Mouse (Mus musculus) neural tube, embryonic 14.5 days (tissue): ENCODE data around the gene Znrf3. TPM values are rescaled to one million over a fixed set of nuclear protein-coding genes. Genes with fewer than 3 reads are reported as not detected.

Experiments
- ATAC-seq: fragments of 200-750 bp; cut with Nextera tagmentation; 2 replicates; pipeline ENCODE4 v1.8.0; 2017; ENCODE audit warnings: low read depth, mild to moderate bottlenecking, moderate TSS enrichment, moderate library complexity
- H3K27ac ChIP-seq: fragments of 300-500 bp; sonication (generic); 2 replicates; pipeline ENCODE4 v1.5.1; 2014; ENCODE audit warnings: low read depth, mild to moderate bottlenecking, control low read depth, low read length, moderate library complexity, mixed read lengths
- H3K27me3 ChIP-seq: fragments of 300-500 bp; sonication (generic); 2 replicates; pipeline ENCODE4 v1.6.1; 2014; ENCODE audit warnings: low read length; ENCODE audit not compliant: control insufficient read depth, insufficient read depth
- H3K36me3 ChIP-seq: fragments of 300-500 bp; sonication (generic); 2 replicates; pipeline ENCODE4 v1.6.1; 2014; ENCODE audit warnings: low read length, mixed read lengths; ENCODE audit not compliant: control insufficient read depth, insufficient read depth
- H3K4me1 ChIP-seq: fragments of 300-500 bp; sonication (generic); 2 replicates; pipeline ENCODE4 v1.6.1; 2014; ENCODE audit warnings: low read length; ENCODE audit not compliant: control insufficient read depth, insufficient read depth
- H3K4me2 ChIP-seq: fragments of 300-500 bp; sonication (generic); 2 replicates; pipeline ENCODE4 v1.6.1; 2014; ENCODE audit warnings: mild to moderate bottlenecking, low read depth, low read length, control low read depth
- H3K4me3 ChIP-seq: fragments of 300-500 bp; sonication (generic); 2 replicates; pipeline ENCODE4 v1.5.1; 2014; ENCODE audit warnings: low read depth, low read length, control low read depth, mixed read lengths
- H3K9ac ChIP-seq: fragments of 300-500 bp; sonication (generic); replicated peaks from 2 replicates; pipeline ENCODE4 v1.6.1; 2014; ENCODE audit warnings: low read depth, mild to moderate bottlenecking, control low read depth, low read length, mixed read lengths
- H3K9me3 ChIP-seq: fragments of 300-500 bp; sonication (generic); 2 replicates; pipeline ENCODE4 v1.6.1; 2016; ENCODE audit warnings: low read length; ENCODE audit not compliant: control insufficient read depth
- WGBS: fragments of 180-500 bp; shearing (Covaris S2); extraction: QIAGEN DNeasy Blood & Tissue Kit; methylation state at CpG from one replicate; pipeline ENCODE4 v1.1.7; 2014; 5-methylcytosine and 5-hydroxymethylcytosine counted together
- polyA plus RNA-seq: library from polyadenylated mRNA; unstranded; fragments of >200 nt; fragmentation: Nextera tagmentation; extraction: Ambion mirVana; gene quantifications from 2 replicates; pipeline ENCODE4 v1.2.1, GENCODE M21; 2014

Znrf3 gene
- polyA plus RNA-seq, 1 experiment from 2014 or later: 9.6 TPM

GRCm38 (mm10) chr11:5381226-5381625, 63.4 kb downstream of the Znrf3 start:
- no peak overlapping the region for H3K27ac ChIP-seq
- no peak for ATAC-seq
- no peaks in the 10 kb centered on the region for H3K4me1 ChIP-seq
- H3K4me3 ChIP-seq: no peak overlapping the region
- H3K27me3 ChIP-seq: no peaks in the 10 kb centered on the region
- H3K9ac ChIP-seq: no peak overlapping the region
- no peaks in the 10 kb centered on the region for H3K9me3 ChIP-seq
- 87% methylated on average over 5 of the region's 5 CpGs for WGBS
- no peak overlapping the region for H3K4me2 ChIP-seq
- H3K36me3 ChIP-seq: no peaks in the 10 kb centered on the region

GRCm38 (mm10) chr11:5380275-5380674, 64.4 kb downstream of the Znrf3 start:
- no peak overlapping the region for H3K27ac ChIP-seq
- ATAC-seq: no peak
- H3K36me3 ChIP-seq: no peaks in the 10 kb centered on the region
- no peak overlapping the region for H3K4me2 ChIP-seq
- no peaks in the 10 kb centered on the region for H3K27me3 ChIP-seq
- H3K9me3 ChIP-seq: no peaks in the 10 kb centered on the region
- no peak overlapping the region for H3K4me3 ChIP-seq
- H3K4me1 ChIP-seq: no peaks in the 10 kb centered on the region
- WGBS: 81% methylated on average over 3 of the region's 3 CpGs
- no peak overlapping the region for H3K9ac ChIP-seq

DNA sequence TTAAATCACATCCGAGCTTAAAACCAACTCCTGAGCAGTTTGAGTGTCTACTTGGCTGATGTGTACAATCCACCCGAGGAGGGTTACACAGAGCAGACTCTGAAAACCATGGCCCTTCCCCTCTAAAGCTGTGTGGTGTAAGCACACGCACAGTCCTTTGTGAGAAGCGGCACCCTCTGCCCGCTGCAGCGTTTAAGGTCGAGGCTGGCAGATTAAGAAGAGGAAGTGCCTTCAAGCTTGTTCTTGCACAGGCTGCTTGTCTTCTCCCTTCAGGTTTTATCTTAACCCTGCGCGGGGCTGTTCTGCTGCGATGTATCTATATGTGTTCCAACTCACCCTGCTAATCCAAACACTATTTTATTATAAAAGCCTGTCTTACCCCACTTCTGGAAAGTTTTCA, 75.5 kb downstream of the Znrf3 start:
- ATAC-seq: no peak

GRCm38 (mm10) chr11:5368492-5368891, 76.2 kb downstream of the Znrf3 start:
- Histone ChIP-seq H3K4me2 (no peak overlapping the region), H3K9me3 (no peaks in the 10 kb centered on the region), H3K27me3 (no peaks in the 10 kb centered on the region), H3K4me3 (no peak overlapping the region), H3K27ac (no peak overlapping the region), H3K36me3 (no peaks in the 10 kb centered on the region), H3K4me1 (no peaks in the 10 kb centered on the region), H3K9ac (no peak overlapping the region)
- no peak for ATAC-seq

More for the DNA sequence above, 75.5 kb downstream of the Znrf3 start:
- Histone ChIP-seq H3K9me3 (no peaks in the 10 kb centered on the region), H3K9ac (no peak overlapping the region), H3K27me3 (no peaks in the 10 kb centered on the region), H3K27ac (no peak overlapping the region), H3K4me1 (no peaks in the 10 kb centered on the region), H3K36me3 (no peaks in the 10 kb centered on the region), H3K4me3 (no peak overlapping the region), H3K4me2 (no peak overlapping the region)
- 83% methylated on average over 10 of the region's 10 CpGs for WGBS

DNA sequence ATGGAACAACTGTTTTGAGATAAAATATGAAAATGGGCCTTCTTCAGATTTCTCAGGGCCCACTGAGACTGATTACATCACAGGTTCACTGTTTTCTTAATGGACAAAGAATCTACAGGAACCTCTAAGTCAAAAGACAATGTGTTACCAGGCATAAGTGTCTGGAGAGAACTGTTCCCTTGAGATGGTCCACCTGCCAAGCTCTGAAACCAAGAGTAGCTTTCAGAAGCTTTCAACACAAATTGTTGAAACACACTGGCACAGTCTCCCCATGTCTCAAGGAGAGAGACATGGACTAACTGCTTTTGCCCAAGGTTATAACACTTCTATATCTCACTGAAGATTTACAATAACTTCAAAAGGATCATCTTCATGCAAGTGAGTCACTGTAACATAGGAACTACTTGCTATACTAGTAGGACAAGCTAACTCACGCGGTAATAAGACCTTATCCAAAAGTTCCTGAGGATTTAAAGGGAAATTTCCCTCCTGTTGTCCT, 89.3 kb downstream of the Znrf3 start:
- no peak overlapping the region for H3K27ac ChIP-seq
- 98% methylated on average over 2 of the region's 2 CpGs for WGBS
- ATAC-seq: no peak
- H3K4me3 ChIP-seq: no peak overlapping the region
- H3K27me3 ChIP-seq: no peaks in the 10 kb centered on the region
- no peaks in the 10 kb centered on the region for H3K9me3 ChIP-seq
- H3K4me2 ChIP-seq: no peak overlapping the region
- H3K9ac ChIP-seq: no peak overlapping the region
- no peaks in the 10 kb centered on the region for H3K4me1 ChIP-seq
- H3K36me3 ChIP-seq: no peaks in the 10 kb centered on the region

GRCm38 (mm10) chr11:5354753-5355152, 89.9 kb downstream of the Znrf3 start:
- Histone ChIP-seq H3K4me1 (no peaks in the 10 kb centered on the region), H3K36me3 (no peaks in the 10 kb centered on the region), H3K9ac (no peak overlapping the region), H3K9me3 (no peaks in the 10 kb centered on the region), H3K27me3 (no peaks in the 10 kb centered on the region), H3K4me2 (no peak overlapping the region), H3K4me3 (no peak overlapping the region), H3K27ac (no peak overlapping the region)
- 94% methylated on average over 1 of the region's 1 CpGs for WGBS
- no peak for ATAC-seq

DNA sequence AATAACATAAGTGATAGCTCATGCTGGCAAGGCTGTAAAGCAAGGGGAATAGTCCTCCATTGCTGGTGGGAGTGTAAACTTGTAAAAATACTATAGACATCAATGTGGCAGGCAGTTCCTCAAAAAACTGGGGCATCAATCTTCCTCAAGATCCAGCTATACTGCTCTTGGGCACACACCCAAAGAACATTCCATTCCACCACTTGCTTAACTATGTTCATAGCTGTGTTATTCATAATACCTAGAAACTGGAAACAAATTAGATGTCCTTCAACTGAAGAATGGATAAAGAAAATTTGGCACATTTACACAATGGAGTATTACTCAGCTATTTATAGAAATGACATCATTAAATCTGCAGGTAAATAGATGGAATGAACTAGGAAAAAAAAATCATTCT, 91.6 kb downstream of the Znrf3 start:
- no peak overlapping the region for H3K4me2 ChIP-seq
- no peak overlapping the region for H3K27ac ChIP-seq
- no peak overlapping the region for H3K4me3 ChIP-seq
- no peak for ATAC-seq
- H3K27me3 ChIP-seq: no peaks in the 10 kb centered on the region
- H3K9ac ChIP-seq: no peak overlapping the region
- H3K4me1 ChIP-seq: no peaks in the 10 kb centered on the region
- H3K9me3 ChIP-seq: no peaks in the 10 kb centered on the region
- H3K36me3 ChIP-seq: no peaks in the 10 kb centered on the region

GRCm38 (mm10) chr11:5349483-5349882, 95.2 kb downstream of the Znrf3 start:
- no peaks in the 10 kb centered on the region for H3K9me3 ChIP-seq
- no peak overlapping the region for H3K27ac ChIP-seq
- no peak overlapping the region for H3K4me2 ChIP-seq
- H3K4me1 ChIP-seq: no peaks in the 10 kb centered on the region
- ATAC-seq: no peak
- no peak overlapping the region for H3K9ac ChIP-seq
- WGBS: 97% methylated on average over 5 of the region's 5 CpGs
- H3K36me3 ChIP-seq: no peaks in the 10 kb centered on the region
- H3K4me3 ChIP-seq: no peak overlapping the region
- H3K27me3 ChIP-seq: no peaks in the 10 kb centered on the region

- no peak for ATAC-seq
- Histone ChIP-seq H3K9ac (no peak overlapping the region), H3K9me3 (no peaks in the 10 kb centered on the region), H3K4me1 (no peaks in the 10 kb centered on the region), H3K27ac (no peak overlapping the region), H3K4me2 (no peak overlapping the region), H3K4me3 (no peak overlapping the region), H3K36me3 (no peaks in the 10 kb centered on the region), H3K27me3 (no peaks in the 10 kb centered on the region)
- 50% methylated on average over 4 of the region's 4 CpGs for WGBS
Observed at GRCm38 (mm10) chr11:5346845-5347640, 97.6 kb downstream of the Znrf3 start.
